In genomic region chr6:87838551-87839197, GRCm38 (mm10) we compare ENCODE assay signal across 7 mouse cellular contexts. TPM values are rescaled to one million over a fixed set of nuclear protein-coding genes. Genes with fewer than 3 reads are reported as not detected.
DNase-seq lines count a peak whose midpoint lies in the region; ATAC-seq and TF ChIP-seq lines count a peak whose summit lies in the region.

Isy1 (minus strand) TSS chr6:87838798.

- peak within 1 kb of the TSS; percentile 93 for H3K4me3 ChIP-seq in embryonic facial prominence, embryonic 10.5 days
- peak within 1 kb of the TSS; percentile 67 for H3K4me3 ChIP-seq in intestine, postnatal 0 days (ENCODE audit: low read depth, low read length)
- peak within 1 kb of the TSS; percentile 74 for H3K4me3 ChIP-seq in midbrain, embryonic 12.5 days
- peak within 1 kb of the TSS; percentile 86 for H3K4me3 ChIP-seq in small intestine, adult 2 months (ENCODE audit: low read depth, low read length)

- peaks cover 15% of the 10 kb centered on the region for H3K4me1 ChIP-seq in embryonic facial prominence, embryonic 10.5 days
- H3K4me1 ChIP-seq in intestine, postnatal 0 days (replicated peaks; ENCODE audit: control insufficient read depth, insufficient read depth, low read length) = no peaks in the 10 kb centered on the region
- H3K4me1 ChIP-seq in midbrain, embryonic 12.5 days = peaks cover 13% of the 10 kb centered on the region
- peaks cover 3% of the 10 kb centered on the region; the same call in 1 of the 2 replicates for H3K4me1 ChIP-seq in small intestine, adult 2 months (ENCODE audit: control insufficient read depth, insufficient read depth, insufficient read length, low read length)

- H3K27ac ChIP-seq in embryonic facial prominence, embryonic 10.5 days (replicated peaks) = peak within 1 kb of the TSS; percentile 94
- peak within 1 kb of the TSS; percentile 98 for H3K27ac ChIP-seq in intestine, postnatal 0 days (ENCODE audit: low read depth, low read length)
- H3K27ac ChIP-seq in midbrain, embryonic 12.5 days (replicated peaks) = peak within 1 kb of the TSS; percentile 90
- peak within 1 kb of the TSS; percentile 99 for H3K27ac ChIP-seq in small intestine, adult 2 months (ENCODE audit: insufficient read depth, low read depth, low read length)

- peak within 1 kb of the TSS; percentile 86 for H3K4me2 ChIP-seq in intestine, postnatal 0 days (replicated peaks; ENCODE audit: low read depth)
- H3K4me2 ChIP-seq in midbrain, embryonic 12.5 days (replicated peaks) = peak within 1 kb of the TSS; percentile 81

- ATAC-seq in intestine, postnatal 0 days = peak; percentile 96
- ATAC-seq in midbrain, embryonic 12.5 days (ENCODE audit: low FRiP score, low read depth) = peak; percentile 96

- H3K9me3 ChIP-seq in embryonic facial prominence, embryonic 10.5 days = no peaks in the 10 kb centered on the region
- no peaks in the 10 kb centered on the region for H3K9me3 ChIP-seq in intestine, postnatal 0 days (ENCODE audit: control insufficient read depth)
- no peaks in the 10 kb centered on the region for H3K9me3 ChIP-seq in midbrain, embryonic 12.5 days

- intact Hi-C loops in left cerebral cortex, postnatal 4 days (cut with DNase I) = no loop called here

- TF ChIP-seq CTCF in intestine, postnatal 0 days (IDR thresholded peaks at IDR 0.05; ENCODE audit: low read depth) = peak; percentile 51
- TF ChIP-seq CTCF in small intestine, adult 2 months (IDR thresholded peaks at IDR 0.05; ENCODE audit: extremely low read depth, insufficient read length, insufficient replicate concordance, low read depth, low read length) = 0 out of 2 replicates have a peak, but pooled peaks have one; percentile 19

- DNase-seq in adrenal gland, postnatal 10 days = peak; percentile 96
- DNase-seq in embryonic facial prominence, embryonic 10.5 days (ENCODE audit: low spot score) = peak; percentile 96
- DNase-seq in gonadal fat pad, adult 2 months (ENCODE audit: low read depth) = peak; percentile 77
- peak; percentile 93 for DNase-seq in left cerebral cortex, postnatal 4 days

- TF ChIP-seq POLR2A in small intestine, adult 2 months (IDR thresholded peaks at IDR 0.05; ENCODE audit: low read depth, low read length) = peak; percentile 47; the same call in 1 of the 2 replicates

- no peaks in the 10 kb centered on the region for H3K27me3 ChIP-seq in embryonic facial prominence, embryonic 10.5 days (replicated peaks; ENCODE audit: low read depth, poor library complexity, severe bottlenecking)
- H3K27me3 ChIP-seq in intestine, postnatal 0 days (replicated peaks; ENCODE audit: control insufficient read depth, insufficient read depth, low read length) = no peaks in the 10 kb centered on the region
- H3K27me3 ChIP-seq in midbrain, embryonic 12.5 days = no peaks in the 10 kb centered on the region
- no peaks in the 10 kb centered on the region for H3K27me3 ChIP-seq in small intestine, adult 2 months (ENCODE audit: control insufficient read depth, insufficient read depth, low read length)

- H3K36me3 ChIP-seq in embryonic facial prominence, embryonic 10.5 days (replicated peaks) = peaks cover 54% of the 10 kb centered on the region
- H3K36me3 ChIP-seq in intestine, postnatal 0 days (ENCODE audit: control insufficient read depth, insufficient read depth) = peaks cover 28% of the 10 kb centered on the region
- peaks cover 35% of the 10 kb centered on the region for H3K36me3 ChIP-seq in midbrain, embryonic 12.5 days
- peaks cover 21% of the 10 kb centered on the region for H3K36me3 ChIP-seq in small intestine, adult 2 months (ENCODE audit: control insufficient read depth, insufficient read depth, low read length)

- H3K9ac ChIP-seq in intestine, postnatal 0 days (ENCODE audit: low read depth, low read length) = peak within 1 kb of the TSS; percentile 76
- peak within 1 kb of the TSS; percentile 74 for H3K9ac ChIP-seq in midbrain, embryonic 12.5 days (replicated peaks)

- WGBS in embryonic facial prominence, embryonic 10.5 days = under 1% methylated on average over 46 of the region's 46 CpGs
- under 1% methylated on average over 46 of the region's 46 CpGs for WGBS in intestine, postnatal 0 days
- WGBS in midbrain, embryonic 12.5 days = under 1% methylated on average over 46 of the region's 46 CpGs
- under 1% methylated on average over 46 of the region's 46 CpGs for WGBS in small intestine, adult 2 months

RNA-seq across cellular contexts. Expression of gene Isy1, which starts in this region (rescaled TPM):
- total RNA-seq in adrenal gland, postnatal 10 days (2021) = 10 to 100 TPM; 32.3 to 34.9 TPM
- polyA plus RNA-seq in embryonic facial prominence, embryonic 10.5 days (2016; fragmentation: Nextera tagmentation; extraction: Ambion mirVana) = 69.4 and 69.8 TPM in 2 replicates
- polyA plus RNA-seq in gonadal fat pad, adult 2 months (2012; rRNA removed) = 25.3 and 25.8 TPM in 2 replicates
- polyA plus RNA-seq in intestine, postnatal 0 days (2015; fragmentation: Nextera tagmentation; extraction: Ambion mirVana) = 24.5 and 26.4 TPM in 2 replicates
- 10 to 100 TPM; 29.1 to 30.1 TPM for total RNA-seq in left cerebral cortex, postnatal 4 days (2021)
- 52.5 and 54.2 TPM in 2 replicates for polyA plus RNA-seq in midbrain, embryonic 12.5 days (2016; fragmentation: Nextera tagmentation; extraction: Ambion mirVana)
- 2.2 and 6.7 TPM in 2 replicates for polyA plus RNA-seq in small intestine, adult 2 months (2012; rRNA removed)

Comparison
In these comparisons a context has a peak if more than half of its experiments do, and no peak if none do; other contexts are left out.
1. Peak in every context shown above with its lines: DNase-seq, ATAC-seq, H3K4me3 ChIP-seq and H3K27ac ChIP-seq.